Mouse (Mus musculus) heart, adult 11 months (tissue): Measurements from ENCODE around the gene Tbc1d21.

Experiments used
- DNase-seq: peaks from one replicate; pipeline ENCODE4 v3.0.0; 2022

The Tbc1d21 gene

DNA sequence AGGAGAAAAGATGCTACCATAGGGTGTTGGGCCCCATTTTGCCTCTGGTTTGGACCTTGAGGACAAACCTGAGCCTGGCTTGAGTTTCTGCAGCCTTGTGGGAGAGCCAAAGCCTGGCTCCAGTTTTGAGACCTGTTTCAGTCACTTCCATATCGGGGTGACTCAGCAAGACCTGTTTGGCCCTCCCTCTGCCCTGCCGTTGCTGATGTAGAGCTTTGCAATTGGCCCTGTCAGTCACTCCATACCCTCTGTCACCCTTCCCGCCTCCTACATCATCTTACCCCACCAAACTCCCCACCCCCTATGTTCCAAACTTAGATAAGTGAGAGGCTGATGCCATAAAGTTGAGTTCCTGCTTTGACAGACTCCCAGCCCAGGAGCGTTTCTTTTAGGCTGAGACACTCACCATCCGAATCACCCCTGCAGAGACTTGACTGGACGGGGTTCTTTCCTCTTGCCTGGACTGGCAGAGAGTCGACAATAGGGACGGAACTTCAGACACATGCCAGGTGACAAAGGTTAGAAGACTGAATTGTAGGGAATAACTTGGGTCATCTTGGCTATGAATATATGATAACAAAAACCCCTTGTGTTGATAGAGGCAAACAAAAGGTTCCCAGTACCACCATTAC lies 33.5 kb downstream of the Tbc1d21 start:
- DNase-seq = no peak

- DNase-seq = no peak
These were observed 39.0 kb downstream of the Tbc1d21 start for GRCm38 (mm10) chr9:58331276-58331675.

DNA sequence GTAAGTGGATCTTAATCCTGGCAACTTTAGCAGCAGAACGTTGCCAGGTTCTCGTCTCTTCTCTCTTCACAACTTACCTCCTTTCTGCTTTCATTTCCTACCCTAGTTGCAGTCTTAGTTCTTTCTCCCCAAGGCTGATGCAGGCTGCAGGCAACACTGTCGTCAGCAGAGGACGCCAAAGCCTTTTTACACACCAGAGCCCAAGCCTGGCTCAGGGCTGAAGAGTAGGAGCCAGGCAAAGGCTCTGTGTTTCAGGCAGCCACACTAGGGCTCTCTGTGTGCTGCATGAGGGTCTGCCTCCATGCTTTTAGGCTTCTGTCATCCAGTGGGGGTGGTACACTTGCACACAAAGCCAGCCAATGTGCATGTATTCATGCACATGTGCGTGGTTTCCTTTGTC lies 40.0 kb downstream of the Tbc1d21 start:
- DNase-seq = no peak

DNA sequence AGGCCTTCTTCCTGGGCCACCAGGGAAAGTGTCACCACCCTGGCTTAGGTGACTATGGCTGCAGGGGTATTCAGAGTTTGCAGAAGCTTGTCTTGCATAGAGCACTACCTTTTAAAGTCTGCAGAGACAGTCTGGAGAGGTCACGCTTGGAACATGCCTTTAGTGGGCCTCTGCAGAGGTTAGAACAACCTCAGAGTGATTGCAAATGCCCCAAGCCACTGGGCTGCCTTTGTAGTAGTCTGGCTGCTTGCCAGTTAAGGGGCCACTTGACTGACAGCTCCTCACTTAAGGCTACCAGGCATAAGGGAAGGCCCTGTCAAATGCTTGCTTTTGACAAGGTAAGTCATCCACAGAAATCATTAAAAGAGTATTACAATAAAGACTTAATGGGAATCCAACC lies 42.9 kb downstream of the Tbc1d21 start:
- DNase-seq = no peak

- no peak for DNase-seq
These were observed 43.6 kb downstream of the Tbc1d21 start for GRCm38 (mm10) chr9:58326477-58327180.

GRCm38 (mm10) chr9:58321681-58322080 lies 48.6 kb downstream of the Tbc1d21 start:
- DNase-seq = no peak

DNA sequence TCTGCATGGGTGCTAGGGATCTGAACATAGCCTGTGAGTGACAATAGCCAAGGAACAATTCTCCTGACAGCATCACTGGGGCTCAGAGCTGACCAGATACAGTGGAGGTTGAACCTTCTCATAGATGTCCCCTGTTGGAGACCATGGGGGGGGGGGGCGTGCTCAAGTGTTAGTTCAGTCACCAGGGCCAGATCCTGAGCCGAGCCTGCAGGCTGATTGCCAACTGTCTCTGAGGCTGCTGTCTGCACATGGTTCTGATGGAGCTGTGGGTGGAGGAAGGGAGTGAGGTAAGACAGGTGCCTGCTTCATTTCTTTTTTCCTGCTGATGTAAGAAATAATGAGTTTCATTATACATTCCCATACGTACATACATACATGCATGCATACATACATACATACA lies 51.9 kb downstream of the Tbc1d21 start:
- DNase-seq = peak; percentile 85

GRCm38 (mm10) chr9:58317381-58317780 lies 52.9 kb downstream of the Tbc1d21 start:
- peak; percentile 86 for DNase-seq

DNA sequence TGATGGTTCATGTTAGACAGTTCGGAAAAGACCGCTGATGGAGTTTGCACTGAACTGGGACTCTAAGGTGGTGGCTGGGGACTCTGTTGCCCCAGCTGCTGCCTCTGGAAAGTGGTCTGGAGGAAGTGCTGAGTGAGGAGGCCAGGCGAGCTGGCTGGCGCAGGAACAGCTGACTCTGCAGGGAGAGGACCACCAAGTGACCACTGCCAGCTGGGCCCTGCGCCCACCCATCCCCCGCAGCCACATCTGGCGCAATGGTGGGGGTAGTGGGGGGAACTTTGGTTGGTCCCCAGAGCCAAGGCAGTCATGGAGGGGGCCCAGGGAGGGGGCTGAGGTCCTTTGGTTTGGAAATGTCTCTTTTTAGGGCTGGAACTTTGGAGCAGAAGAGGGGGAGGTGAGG lies 53.5 kb downstream of the Tbc1d21 start:
- peak; percentile 92 for DNase-seq

DNA sequence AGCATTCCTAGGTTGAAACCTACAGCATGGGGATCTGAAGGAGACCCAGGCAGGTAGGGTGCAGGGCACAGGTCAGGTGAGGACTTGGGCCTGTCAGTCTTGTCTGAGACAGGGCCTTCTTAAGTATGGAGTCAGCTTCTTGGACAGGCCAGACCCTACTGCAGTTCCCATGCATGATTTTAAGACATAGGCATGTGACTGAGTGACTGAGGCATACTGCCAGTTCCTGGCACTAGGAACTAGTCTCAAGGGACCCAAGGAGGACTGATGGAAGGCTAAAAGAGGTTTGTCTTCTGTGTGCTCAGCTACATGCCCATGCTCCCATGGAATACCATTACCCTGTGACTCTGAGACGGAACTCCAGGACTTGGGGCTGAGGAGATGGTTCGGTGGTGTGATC lies 54.4 kb downstream of the Tbc1d21 start:
- peak; percentile 90 for DNase-seq

DNA sequence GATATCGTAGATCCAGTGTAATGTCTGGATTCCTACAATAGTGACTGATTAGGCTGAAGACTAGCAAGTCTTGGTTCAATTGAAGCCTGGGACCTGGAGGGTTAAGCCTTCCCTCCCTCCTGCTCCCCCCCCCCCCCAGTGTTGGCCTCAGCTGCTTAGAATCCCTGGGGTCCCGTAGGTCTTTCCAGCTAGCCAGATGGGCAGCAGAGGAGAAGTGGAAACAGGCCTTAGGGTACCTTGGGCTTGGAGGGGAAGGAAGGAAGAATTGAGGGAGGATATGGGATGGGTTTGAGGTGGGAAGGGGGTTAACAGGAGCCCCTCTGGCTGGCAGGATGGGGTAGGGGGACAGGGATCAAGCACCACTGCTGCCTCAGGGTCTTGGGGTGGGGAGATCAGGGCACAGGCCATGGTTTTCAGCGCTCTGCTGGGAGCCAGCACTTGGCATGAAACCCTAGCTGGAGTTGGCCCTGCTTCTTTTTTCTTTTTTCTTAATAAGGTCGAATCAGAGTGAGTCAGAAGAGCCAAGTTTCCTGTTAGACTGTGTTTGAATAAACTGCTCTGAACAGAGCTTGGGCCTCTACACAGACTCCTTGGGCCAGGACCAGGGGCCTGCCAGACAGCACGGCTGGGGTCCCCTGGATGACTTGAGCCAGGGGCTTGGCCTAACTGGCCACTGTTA lies 55.4 kb downstream of the Tbc1d21 start:
- peak; percentile 95 for DNase-seq

DNA sequence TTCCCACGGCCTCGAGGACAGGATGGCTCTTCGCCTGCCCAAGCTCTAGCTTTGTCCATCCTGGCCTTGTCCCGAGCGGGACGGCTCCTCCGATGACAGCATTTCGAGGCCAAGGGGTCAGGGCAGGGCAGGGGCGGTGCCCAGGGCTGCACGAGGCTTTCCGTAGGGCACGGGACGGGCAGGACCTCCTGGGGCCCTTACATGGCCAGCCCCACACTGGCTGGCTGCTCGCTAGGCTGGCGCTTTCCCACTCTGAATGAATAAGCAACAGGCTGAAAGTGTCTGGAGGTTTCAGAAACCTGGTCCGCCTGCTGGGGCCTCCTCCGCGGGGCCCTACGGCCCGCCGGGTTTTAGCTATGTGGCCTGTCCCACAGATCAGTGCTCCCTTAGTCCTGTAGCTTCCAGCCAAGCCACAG lies 57.3 kb downstream of the Tbc1d21 start, which contains the start of gene Loxl1:
TSS of gene Loxl1 (minus strand) at position 243 of the 416 bp plus-strand sequence.
- peak; percentile 98 for DNase-seq

DNA sequence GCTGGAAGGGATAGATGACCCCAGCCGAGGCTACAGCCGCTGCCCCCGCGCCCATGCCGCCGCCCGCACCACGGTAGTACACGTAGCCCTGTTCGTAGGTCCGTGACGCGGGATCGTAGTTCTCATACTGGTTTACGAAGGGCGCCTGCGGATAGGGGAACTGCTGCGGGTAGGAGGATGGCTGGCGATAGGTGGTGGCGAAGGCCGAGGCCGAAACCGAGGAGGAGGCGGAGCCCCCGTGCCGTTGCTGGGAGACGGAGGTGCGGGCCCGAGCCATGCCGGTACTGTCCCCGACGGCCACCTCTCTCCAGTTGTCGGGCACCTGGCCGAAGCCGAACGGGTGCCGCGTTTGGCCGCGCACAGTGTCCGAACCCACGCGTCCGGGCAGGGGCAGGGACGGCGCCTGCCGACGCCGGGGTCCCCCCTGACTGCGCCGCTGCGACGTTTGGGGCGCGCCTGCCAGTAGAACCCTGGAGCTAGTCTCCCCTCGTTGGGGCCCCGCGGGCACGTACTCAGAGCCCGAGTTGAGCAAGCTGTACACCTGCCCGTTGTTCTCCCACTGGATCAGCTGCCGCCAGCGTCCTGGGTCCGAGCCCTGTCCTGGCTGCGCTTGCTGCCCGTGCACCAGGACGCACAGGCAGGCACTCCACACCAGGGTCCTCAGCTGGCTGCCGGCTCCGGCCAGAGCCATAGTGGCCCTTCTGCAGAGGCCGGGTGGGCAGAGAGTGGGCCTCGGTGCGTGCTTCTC lies 57.9 kb downstream of the Tbc1d21 start:
- DNase-seq = peak; percentile 94

- DNase-seq = peak; percentile 95
These were observed 58.9 kb downstream of the Tbc1d21 start for GRCm38 (mm10) chr9:58311191-58311910.

- DNase-seq = peak; percentile 98
These were observed 60.1 kb downstream of the Tbc1d21 start for GRCm38 (mm10) chr9:58310043-58310660.
